Mouse (Mus musculus) forebrain, embryonic 11.5 days (tissue): ENCODE measurements around the gene Gzmn. TPM values are rescaled to one million over a fixed set of nuclear protein-coding genes. Genes with fewer than 3 reads are reported as not detected.
"Not testable (repeated sequence)": the region's sequence is repeated elsewhere in the genome, so short reads cannot be mapped to it uniquely, and the experiment has no call there.

Experiments used
- ATAC-seq: fragments of 200-750 bp; cut with Nextera tagmentation; replicated peaks from 2 replicates; pipeline ENCODE4 v1.8.0; 2017; ENCODE audit warnings: moderate TSS enrichment; ENCODE audit not compliant: low FRiP score
- DNase-seq: peaks from one replicate; pipeline ENCODE4 v3.0.0-alpha.2; 2017; ENCODE audit warnings: low spot score
- H3K27ac ChIP-seq: fragments of 300-500 bp; sonication (generic); 2 replicates; pipeline ENCODE4 v1.5.1; 2014; ENCODE audit warnings: low read depth, low read length
- H3K27me3 ChIP-seq: fragments of 300-500 bp; sonication (generic); 2 replicates; pipeline ENCODE4 v1.6.1; 2014; ENCODE audit warnings: mild to moderate bottlenecking, low read length, mixed read lengths; ENCODE audit not compliant: control insufficient read depth, insufficient read depth
- H3K36me3 ChIP-seq: fragments of 300-500 bp; sonication (generic); 2 replicates; pipeline ENCODE4 v1.6.1; 2014; ENCODE audit warnings: mild to moderate bottlenecking, low read length, moderate library complexity, mixed read lengths; ENCODE audit not compliant: control insufficient read depth, insufficient read depth
- H3K4me1 ChIP-seq: fragments of 300-500 bp; sonication (generic); replicated peaks from 2 replicates; pipeline ENCODE4 v1.6.1; 2014; ENCODE audit warnings: low read length, mixed read lengths; ENCODE audit not compliant: control insufficient read depth, insufficient read depth
- H3K4me2 ChIP-seq: fragments of 300-500 bp; sonication (generic); 2 replicates; pipeline ENCODE4 v1.6.1; 2014; ENCODE audit warnings: low read depth, mild to moderate bottlenecking, low read length, moderate library complexity, mixed read lengths; ENCODE audit not compliant: severe bottlenecking
- H3K4me3 ChIP-seq: fragments of 300-500 bp; sonication (generic); 2 replicates; pipeline ENCODE4 v1.5.1; 2014; ENCODE audit warnings: low read depth, low read length
- H3K9ac ChIP-seq: fragments of 300-500 bp; sonication (generic); 2 replicates; pipeline ENCODE4 v1.6.1; 2014; ENCODE audit warnings: low read length
- H3K9me3 ChIP-seq: fragments of 300-500 bp; sonication (generic); 2 replicates; pipeline ENCODE4 v1.6.1; 2016; ENCODE audit warnings: low read length, mixed read lengths; ENCODE audit not compliant: control insufficient read depth
- WGBS: fragments of 180-500 bp; shearing (Covaris S2); extraction: QIAGEN DNeasy Blood & Tissue Kit; methylation state at CpG from one replicate; pipeline ENCODE4 v1.1.7; 2014; 5-methylcytosine and 5-hydroxymethylcytosine counted together
- polyA plus RNA-seq: library from polyadenylated mRNA; unstranded; fragments of >200 nt; fragmentation: Nextera tagmentation; extraction: Ambion mirVana; gene quantifications from 2 replicates; pipeline ENCODE4 v1.2.1, GENCODE M21; 2014

Gzmn gene
- polyA plus RNA-seq, 1 experiment from 2014 or later = not detected

GRCm38 (mm10) chr14:56172744-56173143 is 1.7 kb downstream of the Gzmn start:
- Histone ChIP-seq H3K27ac (no peak overlapping the region), H3K27me3 (no peaks in the 10 kb centered on the region), H3K4me1 (no peaks in the 10 kb centered on the region), H3K9me3 (no peaks in the 10 kb centered on the region), H3K4me2 (no peak overlapping the region), H3K36me3 (no peaks in the 10 kb centered on the region), H3K9ac (no peak overlapping the region), H3K4me3 (no peak overlapping the region)
- 94% methylated on average over 5 of the region's 5 CpGs for WGBS
- DNase-seq (no peak), ATAC-seq (no peak)

DNA sequence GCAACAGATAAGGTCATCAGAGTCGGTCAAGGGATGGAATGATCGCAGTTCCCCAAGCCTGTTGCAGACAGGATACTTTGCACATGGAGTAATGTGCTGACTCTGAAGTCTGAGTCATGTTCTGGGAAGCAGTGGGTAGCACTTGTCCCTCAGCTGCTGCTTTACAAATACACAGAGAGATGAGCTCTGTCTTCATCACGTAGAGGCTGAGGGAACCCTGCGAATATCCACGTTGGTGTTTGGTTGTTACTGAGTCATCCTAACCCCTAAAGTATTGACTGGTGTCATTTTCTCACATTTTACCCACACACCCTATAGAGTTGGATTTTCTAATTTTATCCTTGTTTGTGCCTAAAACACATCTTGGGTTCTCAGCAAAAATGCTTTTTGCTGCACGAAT is 6.4 kb downstream of the Gzmn start:
- Histone ChIP-seq H3K27me3 (no peaks in the 10 kb centered on the region), H3K9me3 (no peaks in the 10 kb centered on the region), H3K4me3 (no peak overlapping the region), H3K36me3 (no peaks in the 10 kb centered on the region), H3K4me2 (no peak overlapping the region), H3K27ac (no peak overlapping the region), H3K9ac (no peak overlapping the region), H3K4me1 (no peaks in the 10 kb centered on the region)
- no peak for DNase-seq
- 86% methylated on average over 6 of the region's 6 CpGs for WGBS
- ATAC-seq = no peak

GRCm38 (mm10) chr14:56162109-56162508 is 12.3 kb downstream of the Gzmn start:
- Histone ChIP-seq H3K27me3 (no peaks in the 10 kb centered on the region), H3K4me3 (no peak overlapping the region), H3K27ac (no peak overlapping the region), H3K36me3 (no peaks in the 10 kb centered on the region), H3K9ac (no peak overlapping the region), H3K9me3 (no peaks in the 10 kb centered on the region), H3K4me1 (no peaks in the 10 kb centered on the region), H3K4me2 (no peak overlapping the region)
- DNase-seq (no peak), ATAC-seq (no peak)
- WGBS = 85% methylated on average over 2 of the region's 2 CpGs

DNA sequence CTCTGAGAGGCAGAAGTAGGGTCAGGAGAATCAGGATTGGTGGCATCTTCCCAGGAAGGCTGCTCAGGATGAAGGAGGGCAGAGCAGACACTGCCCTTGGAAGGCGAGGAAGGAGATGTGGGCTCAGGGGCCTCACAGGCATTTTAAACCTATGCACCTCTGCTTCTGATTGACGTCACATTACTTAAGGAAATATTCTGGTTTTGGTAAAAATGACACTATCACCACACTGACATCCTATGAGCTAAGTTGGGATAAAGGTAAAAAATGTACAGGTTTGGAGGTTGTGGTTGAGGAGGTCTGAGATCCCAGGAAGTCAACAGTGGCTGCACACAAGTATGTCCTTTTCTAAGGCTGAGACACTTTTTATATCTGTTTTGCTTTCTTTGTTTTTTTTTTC is 14.9 kb downstream of the Gzmn start, which contains the start of gene Gzmg:
Gene Gzmg, minus strand, starts transcription at position 101 of the 400 bp plus-strand sequence.
- H3K4me2 ChIP-seq, DNase-seq, H3K27me3 ChIP-seq, H3K9me3 ChIP-seq, ATAC-seq, H3K27ac ChIP-seq, H3K4me1 ChIP-seq, H3K36me3 ChIP-seq, H3K9ac ChIP-seq, H3K4me3 ChIP-seq: not testable (repeated sequence)
- 85% methylated on average over 2 of the region's 2 CpGs for WGBS

- no peaks in the 10 kb centered on the region for H3K36me3 ChIP-seq
- DNase-seq (no peak), ATAC-seq (no peak)
- H3K4me2 ChIP-seq = no peak overlapping the region
- no peak overlapping the region for H3K27ac ChIP-seq
- no peak overlapping the region for H3K4me3 ChIP-seq
- H3K27me3 ChIP-seq = no peaks in the 10 kb centered on the region
- no peaks in the 10 kb centered on the region for H3K4me1 ChIP-seq
- no peaks in the 10 kb centered on the region for H3K9me3 ChIP-seq
- H3K9ac ChIP-seq = no peak overlapping the region
- 69% methylated on average over 2 of the region's 2 CpGs for WGBS
Observed at GRCm38 (mm10) chr14:56155340-56155739, 19.1 kb downstream of the Gzmn start.

- not testable (repeated sequence) for H3K9ac ChIP-seq, H3K4me2 ChIP-seq, H3K4me1 ChIP-seq, H3K27me3 ChIP-seq, H3K27ac ChIP-seq, DNase-seq, H3K4me3 ChIP-seq, H3K36me3 ChIP-seq, H3K9me3 ChIP-seq, ATAC-seq
- WGBS = 91% methylated on average over 1 of the region's 1 CpGs
Observed at GRCm38 (mm10) chr14:56133675-56134074, 40.7 kb downstream of the Gzmn start.

DNA sequence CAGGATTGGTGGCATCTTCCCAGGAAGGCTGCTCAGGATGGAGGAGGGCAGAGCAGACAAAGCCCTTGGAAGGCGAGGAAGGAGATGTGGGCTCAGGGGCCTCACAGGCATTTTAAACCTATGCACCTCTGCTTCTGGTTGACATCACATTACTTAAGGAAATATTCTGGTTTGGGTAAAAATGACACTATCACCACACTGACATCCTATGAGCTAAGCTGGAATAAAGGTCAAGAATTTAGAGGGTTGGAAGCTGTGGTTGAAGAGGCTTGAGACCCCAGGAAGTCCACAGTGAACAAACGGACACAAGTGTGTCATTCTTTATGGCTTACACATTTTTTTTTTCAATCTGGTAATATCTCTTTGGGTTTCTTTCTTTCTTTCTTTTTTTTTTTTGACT is 41.9 kb downstream of the Gzmn start, which contains the start of gene Gzmd:
Gene Gzmd, minus strand, starts transcription at position 101 of the 400 bp plus-strand sequence.
- not testable (repeated sequence) for H3K27ac ChIP-seq, ATAC-seq, H3K4me3 ChIP-seq, H3K9ac ChIP-seq, DNase-seq, H3K9me3 ChIP-seq, H3K4me2 ChIP-seq, H3K27me3 ChIP-seq, H3K4me1 ChIP-seq, H3K36me3 ChIP-seq
- WGBS = 86% methylated on average over 2 of the region's 2 CpGs

GRCm38 (mm10) chr14:56128341-56128740 is 46.1 kb downstream of the Gzmn start:
- 44% methylated on average over 3 of the region's 3 CpGs for WGBS
- H3K9ac ChIP-seq = no peak overlapping the region
- DNase-seq (no peak), ATAC-seq (no peak)
- no peak overlapping the region for H3K27ac ChIP-seq
- no peaks in the 10 kb centered on the region for H3K27me3 ChIP-seq
- H3K4me1 ChIP-seq = no peaks in the 10 kb centered on the region
- H3K4me3 ChIP-seq = no peak overlapping the region
- no peaks in the 10 kb centered on the region for H3K9me3 ChIP-seq
- no peak overlapping the region for H3K4me2 ChIP-seq
- H3K36me3 ChIP-seq = no peaks in the 10 kb centered on the region

GRCm38 (mm10) chr14:56123516-56123915 is 50.9 kb downstream of the Gzmn start:
- no peak overlapping the region for H3K4me3 ChIP-seq
- WGBS = 76% methylated on average over 3 of the region's 3 CpGs
- ATAC-seq = no peak
- no peaks in the 10 kb centered on the region for H3K27me3 ChIP-seq
- no peak overlapping the region for H3K27ac ChIP-seq
- no peaks in the 10 kb centered on the region for H3K9me3 ChIP-seq
- no peak overlapping the region for H3K9ac ChIP-seq
- no peaks in the 10 kb centered on the region for H3K4me1 ChIP-seq
- H3K36me3 ChIP-seq = no peaks in the 10 kb centered on the region
- no peak overlapping the region for H3K4me2 ChIP-seq
- DNase-seq = no peak
